Mouse (Mus musculus) gastrocnemius, postnatal 36 days (tissue): ENCODE results near the gene Aasdh. TPM values are rescaled to one million over a fixed set of nuclear protein-coding genes. Genes with fewer than 3 reads are reported as not detected.
"Not testable (repeated sequence)": the region's sequence is repeated elsewhere in the genome, so short reads cannot be mapped to it uniquely, and the experiment has no call there.

Source experiments
- DNase-seq, 2 experiments: peaks; one replicate each; pipeline ENCODE4 v3.0.0; 2022
- intact Hi-C: fragments of 180-260 bp; cut with DNase I; formaldehyde crosslinking; loops from one replicate; pipeline ENCODE4 v1.15.1; 2025
- total RNA-seq, 2 experiments: library from RNA; stranded (reverse); gene quantifications; 2 replicates each; pipeline ENCODE4 v1.2.3; 2021

The Aasdh gene
- total RNA-seq, 2 experiments from 2014 or later, result 10.2 TPM

GRCm38 (mm10) chr5:76923428-76923827 lies 18.1 kb upstream of the Aasdh start:
- intact Hi-C loops, result no loop called here
- DNase-seq, result peak; percentile 72 to 82

DNA sequence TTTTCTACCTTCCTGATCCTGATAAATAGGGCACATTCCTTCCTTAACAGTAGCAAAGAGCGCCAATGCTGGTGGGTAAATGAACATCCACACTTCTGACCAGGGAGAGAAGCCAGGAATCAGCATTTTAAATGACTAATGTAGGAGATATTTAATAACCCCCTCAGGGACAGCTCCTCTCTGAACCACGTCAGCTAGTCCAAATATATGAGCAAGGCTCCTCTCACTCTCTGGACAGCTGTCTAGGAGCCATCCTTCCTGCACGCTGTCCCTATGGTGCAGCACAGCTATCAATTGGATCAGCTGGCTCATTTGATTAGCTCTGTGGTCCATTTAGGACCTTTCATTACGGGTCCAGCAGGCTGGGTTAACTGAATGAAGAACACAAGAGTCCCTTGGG lies 17.5 kb upstream of the Aasdh start:
- DNase-seq, result no peak
- intact Hi-C loops, result no loop called here

GRCm38 (mm10) chr5:76912522-76912921 lies 7.2 kb upstream of the Aasdh start:
- DNase-seq, result not testable (repeated sequence)

GRCm38 (mm10) chr5:76910807-76911206 lies 5.5 kb upstream of the Aasdh start:
- intact Hi-C loops, result no loop called here
- no peak for DNase-seq

More at GRCm38 (mm10) chr5:76912522-76912921, 7.2 kb upstream of the Aasdh start:
- intact Hi-C loops, result not testable (repeated sequence)

DNA sequence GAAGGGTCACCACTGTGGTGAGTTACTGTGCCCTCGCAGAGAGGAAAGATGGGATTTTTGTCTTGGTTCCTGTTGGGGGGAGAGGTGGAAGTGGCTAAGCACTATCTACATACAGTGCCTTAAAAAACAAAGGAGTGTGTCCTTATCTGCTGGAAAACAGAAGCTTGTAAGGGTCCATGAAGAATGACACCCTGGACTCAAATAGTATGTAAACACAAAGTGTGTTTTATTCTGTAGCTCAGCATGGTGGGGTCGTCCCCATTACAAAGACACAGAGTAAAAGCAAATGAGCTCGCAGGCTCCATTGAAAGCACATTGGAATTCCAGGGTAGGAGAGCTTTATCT lies 813 bp upstream of the Aasdh start:
- intact Hi-C loops, result loop anchor here (5.0 kb wide), 2 partner anchors 46 to 61 kb away; partner anchors contain the start of genes Paics and Ppat
- no peak for DNase-seq

DNA sequence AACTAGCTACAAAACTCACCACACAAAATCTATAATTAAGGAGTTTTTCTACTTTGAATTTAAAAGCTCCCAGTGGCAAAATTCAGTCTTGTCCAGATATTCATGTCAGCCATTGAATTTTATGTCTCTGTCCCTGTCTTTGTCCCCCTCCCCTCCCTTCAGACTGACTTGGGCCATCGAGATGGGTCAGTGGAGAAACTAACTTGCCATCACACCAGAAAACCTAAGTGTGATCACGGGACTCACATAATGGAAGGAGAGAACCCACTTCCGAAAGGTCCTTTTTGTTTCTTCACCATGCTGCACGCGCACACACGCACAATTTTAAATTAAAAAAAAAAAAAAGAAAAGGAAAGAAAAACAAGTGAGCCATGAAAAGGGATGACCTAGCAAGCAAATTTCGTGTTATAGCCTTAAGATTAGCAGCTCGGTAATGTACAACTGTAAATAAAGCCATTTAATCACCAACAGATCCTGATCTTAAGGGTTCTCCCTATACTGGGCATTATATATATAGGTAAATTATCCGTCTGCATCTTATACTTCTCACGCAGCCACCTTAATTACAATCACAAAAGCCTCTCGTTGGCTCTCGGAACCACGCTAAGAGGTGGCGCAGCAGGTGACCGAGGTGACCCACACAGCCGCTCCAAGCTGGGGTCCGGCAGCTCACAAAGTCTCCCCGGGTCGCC lies 455 bp downstream of the Aasdh start:
- DNase-seq, result no peak
- intact Hi-C loops, result loop anchor here (5.0 kb wide), 3 partner anchors 47 to 402 kb away; partner anchors contain the start of genes Paics and Ppat

DNA sequence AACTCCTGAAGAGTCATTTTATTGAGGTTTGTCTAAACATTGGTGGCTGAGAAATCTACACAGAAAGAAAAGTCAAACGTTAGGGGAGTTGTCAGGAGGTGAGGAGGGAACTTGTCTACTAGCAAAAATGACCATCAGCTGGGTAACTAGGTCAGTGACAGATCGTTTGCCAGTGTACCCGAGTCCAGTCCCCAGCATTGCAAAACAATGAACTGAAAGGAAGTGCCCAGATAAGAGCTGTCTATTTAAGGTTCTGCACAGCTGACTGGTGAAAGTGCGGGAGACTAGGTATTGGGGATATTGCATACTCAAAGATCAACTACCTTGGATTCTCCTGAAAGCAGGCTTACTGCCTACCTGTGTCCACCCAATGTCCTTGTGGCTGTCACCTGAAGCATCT lies 3.2 kb downstream of the Aasdh start:
- intact Hi-C loops, result loop anchor here (5.0 kb wide), 1 partner anchor 405 kb away; no protein-coding TSS in a partner anchor
- no peak for DNase-seq

GRCm38 (mm10) chr5:76893084-76893483 lies 12.2 kb downstream of the Aasdh start:
- DNase-seq, result no peak
- intact Hi-C loops, result no loop called here

DNA sequence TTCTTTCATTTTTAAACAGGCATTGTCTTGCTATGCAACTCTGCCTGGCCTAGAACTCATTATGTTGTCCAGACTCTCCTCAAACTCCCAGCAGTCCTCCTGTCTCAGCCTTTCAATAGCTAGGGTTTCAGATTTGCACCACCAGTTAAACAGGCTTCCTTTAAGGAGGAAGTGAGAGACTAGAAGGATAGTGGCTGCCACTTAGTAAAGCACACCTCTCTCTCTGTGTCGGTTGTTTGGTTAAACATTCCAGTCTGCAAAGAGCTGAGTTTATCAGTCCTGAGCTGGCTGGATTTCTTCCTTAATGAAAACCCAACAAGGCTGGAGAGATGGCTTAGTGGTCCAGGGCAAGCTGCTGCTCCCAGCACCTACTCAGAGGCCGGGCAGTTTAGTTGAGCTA lies 12.7 kb downstream of the Aasdh start:
- no peak for DNase-seq
- intact Hi-C loops, result no loop called here

DNA sequence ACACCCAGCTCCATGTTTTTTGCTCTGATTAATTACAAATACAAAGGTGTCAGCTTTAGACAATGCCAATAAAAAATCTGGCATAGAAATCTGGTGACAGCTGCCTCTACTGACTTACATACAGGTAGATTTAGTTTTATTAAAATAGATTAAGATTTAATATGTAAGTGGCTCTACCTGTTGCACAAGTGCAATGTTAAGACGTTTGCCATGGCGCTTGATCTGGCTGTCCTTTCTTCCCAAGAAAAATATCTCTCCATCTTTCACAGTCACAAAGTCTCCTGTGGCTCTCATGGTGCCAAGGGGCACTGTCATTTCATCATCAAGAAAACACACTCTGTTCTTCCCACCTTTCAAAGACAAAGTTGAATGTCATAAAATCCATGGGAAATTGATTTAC lies 18.3 kb downstream of the Aasdh start:
- DNase-seq, result no peak
- intact Hi-C loops, result no loop called here

- intact Hi-C loops, result no loop called here
- DNase-seq, result no peak
These were observed 21.2 kb downstream of the Aasdh start for GRCm38 (mm10) chr5:76884107-76884506.

- intact Hi-C loops, result no loop called here
- DNase-seq, result no peak
These were observed 29.1 kb downstream of the Aasdh start for GRCm38 (mm10) chr5:76876106-76876758.

DNA sequence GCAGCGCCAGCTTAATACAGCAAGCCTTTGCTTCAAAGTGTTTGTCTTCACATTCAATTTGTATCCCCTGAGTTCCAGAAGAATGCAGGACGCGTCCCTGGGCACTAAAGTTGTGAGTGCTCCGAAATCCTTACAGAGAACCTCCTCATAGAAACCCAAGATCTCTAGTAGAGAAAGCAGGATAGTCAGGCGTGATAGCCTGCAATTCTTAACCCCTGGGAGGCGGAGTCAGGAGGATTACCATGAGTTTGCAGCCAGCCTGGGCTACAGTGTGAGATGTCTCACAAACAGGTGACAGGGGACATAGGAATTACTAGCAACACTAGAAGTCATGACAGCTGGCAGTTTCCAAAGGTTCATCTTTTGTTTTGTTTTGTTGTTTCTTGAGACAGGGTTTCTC lies 35.8 kb downstream of the Aasdh start:
- intact Hi-C loops, result no loop called here

GRCm38 (mm10) chr5:76868693-76869286 lies 36.5 kb downstream of the Aasdh start:
- intact Hi-C loops, result no loop called here
- DNase-seq, result no peak

More for the DNA sequence above, 35.8 kb downstream of the Aasdh start:
- no peak for DNase-seq

GRCm38 (mm10) chr5:76866819-76867218 lies 38.5 kb downstream of the Aasdh start:
- intact Hi-C loops, result no loop called here

GRCm38 (mm10) chr5:76858444-76858843 lies 46.9 kb downstream of the Aasdh start:
- DNase-seq, result no peak
- intact Hi-C loops, result no loop called here

More at GRCm38 (mm10) chr5:76866819-76867218, 38.5 kb downstream of the Aasdh start:
- DNase-seq, result no peak

DNA sequence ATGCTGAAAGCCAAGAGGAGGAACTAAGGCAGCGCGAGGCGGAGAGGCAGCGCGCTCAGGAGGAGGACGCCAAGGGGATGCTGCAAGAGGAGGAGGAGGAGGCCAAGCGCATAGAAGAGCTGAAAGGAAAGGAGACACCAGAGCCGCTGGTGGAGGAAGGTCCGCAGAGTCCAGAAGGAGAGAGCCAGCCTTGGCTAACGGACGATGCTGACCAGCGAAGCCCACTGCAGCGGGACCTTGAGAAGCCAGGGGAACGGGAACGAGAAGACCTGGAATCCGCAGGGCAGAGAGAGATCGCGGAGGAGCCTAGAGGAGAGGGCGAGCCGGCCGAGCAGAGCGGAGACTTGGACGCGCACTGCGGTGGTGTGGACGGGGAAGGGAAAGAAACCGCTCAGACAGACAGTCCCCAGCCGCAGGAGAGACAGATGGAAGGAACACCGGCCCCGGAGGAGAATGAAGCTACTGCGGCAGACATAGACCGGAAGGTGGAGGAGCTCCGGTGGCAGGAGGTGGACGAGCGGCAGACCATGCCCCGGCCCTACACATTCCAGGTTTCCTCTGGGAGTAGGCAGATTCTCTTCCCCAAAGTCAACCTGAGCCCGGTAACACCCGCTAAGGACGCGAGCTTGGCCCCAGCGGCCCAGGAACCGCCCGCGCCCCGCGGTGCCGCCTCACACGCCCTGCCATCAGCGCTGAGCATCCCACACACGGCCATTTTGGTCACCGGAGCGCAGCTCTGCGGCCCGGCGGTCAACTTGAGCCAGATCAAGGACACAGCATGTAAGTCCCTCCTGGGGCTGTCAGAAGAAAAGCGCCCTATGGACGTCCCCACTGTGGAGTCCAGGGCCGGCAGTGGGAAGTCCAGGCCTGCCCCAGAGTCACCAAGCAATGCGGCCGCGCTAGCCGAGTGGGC lies 48.0 kb downstream of the Aasdh start:
- intact Hi-C loops, result no loop called here

GRCm38 (mm10) chr5:76855829-76856600 lies 49.3 kb downstream of the Aasdh start:
- no peak for DNase-seq
- intact Hi-C loops, result no loop called here

More for the DNA sequence above, 48.0 kb downstream of the Aasdh start:
- no peak for DNase-seq

DNA sequence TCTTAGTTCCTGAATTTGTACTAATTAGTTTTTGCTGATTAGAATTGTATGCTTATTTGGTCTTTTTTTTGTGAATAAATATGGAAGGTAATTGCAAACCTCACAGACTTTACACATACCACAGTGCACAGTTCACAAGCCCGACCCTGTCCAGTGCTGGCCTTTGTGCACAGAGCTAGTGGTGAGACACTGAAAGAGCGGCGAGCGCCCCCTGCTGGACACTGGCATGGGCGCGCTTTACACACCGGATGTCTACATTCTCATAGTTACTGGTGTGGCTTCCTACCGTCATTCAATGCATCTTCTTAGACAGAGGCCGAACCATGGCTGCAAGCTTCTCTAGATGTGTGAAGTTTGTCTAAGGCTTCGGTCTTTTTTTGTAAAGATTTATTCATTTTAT lies 51.8 kb downstream of the Aasdh start:
- DNase-seq, result peak; percentile 62 to 72
- intact Hi-C loops, result no loop called here

DNA sequence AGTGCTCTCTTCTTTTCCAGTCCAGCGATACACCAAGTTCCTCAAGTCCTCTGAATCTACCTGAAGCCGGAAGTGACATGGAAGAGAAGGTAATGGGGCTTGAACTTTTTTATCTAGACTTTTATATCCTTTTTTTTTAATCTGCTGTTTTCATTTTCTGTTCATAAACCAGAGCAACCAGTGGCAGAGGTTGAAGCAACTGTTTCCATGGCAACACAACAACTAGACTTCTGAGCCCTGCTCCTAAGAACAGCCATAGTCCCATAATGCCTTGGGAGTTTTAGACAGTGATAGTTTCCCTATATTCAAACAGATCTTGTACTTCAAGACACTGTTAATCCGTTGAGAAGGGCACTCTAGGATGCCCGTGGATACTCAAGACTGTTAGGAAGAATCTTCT lies 54.0 kb downstream of the Aasdh start:
- intact Hi-C loops, result no loop called here
- DNase-seq, result no peak
